Mouse (Mus musculus) heart, embryonic 14.5 days (tissue): Measurements from ENCODE around the gene Efs. TPM values are rescaled to one million over a fixed set of nuclear protein-coding genes. Genes with fewer than 3 reads are reported as not detected.

ENCODE experiments used
- ATAC-seq: fragments of 200-750 bp; cut with Nextera tagmentation; 2 replicates; pipeline ENCODE4 v1.8.0; 2017; ENCODE audit warnings: low read depth, moderate TSS enrichment; ENCODE audit not compliant: insufficient number of reproducible peaks, insufficient read depth, low FRiP score
- H3K27ac ChIP-seq, 2 experiments: fragments of 200-500 bp in 1 of 2; fragments of 300-500 bp in 1 of 2; sonication (generic) in 1 of 2; replicated peaks in 1 of 2; 2 replicates each; pipeline ENCODE4 v1.5.1; 2012 to 2014; ENCODE audit warnings: low read depth in 2 of 2, low read length in 2 of 2, control low read depth in 1 of 2, mild to moderate bottlenecking in 1 of 2, mixed read lengths in 1 of 2; ENCODE audit not compliant: control insufficient read depth in 1 of 2, insufficient read depth in 1 of 2
- H3K27me3 ChIP-seq: fragments of 300-500 bp; sonication (generic); 2 replicates; pipeline ENCODE4 v1.6.1; 2014; ENCODE audit warnings: mild to moderate bottlenecking, low read length, control low read depth; ENCODE audit not compliant: control insufficient read depth, insufficient read depth
- H3K36me3 ChIP-seq: fragments of 300-500 bp; sonication (generic); 2 replicates; pipeline ENCODE4 v1.6.1; 2014; ENCODE audit warnings: mild to moderate bottlenecking, control low read depth, low read length, mixed read lengths; ENCODE audit not compliant: control insufficient read depth, insufficient read depth
- H3K4me1 ChIP-seq, 2 experiments: fragments of 200-500 bp in 1 of 2; fragments of 300-500 bp in 1 of 2; sonication (generic) in 1 of 2; 2 replicates each; pipeline ENCODE4 v1.6.1; 2012 to 2014; ENCODE audit warnings: low read length in 2 of 2, control low read depth in 1 of 2, mixed read lengths in 1 of 2; ENCODE audit not compliant: control insufficient read depth in 2 of 2, insufficient read depth in 2 of 2
- H3K4me2 ChIP-seq: fragments of 300-500 bp; sonication (generic); 2 replicates; pipeline ENCODE4 v1.6.1; 2014; ENCODE audit warnings: mild to moderate bottlenecking, low read length
- H3K4me3 ChIP-seq, 2 experiments: fragments of 200-500 bp in 1 of 2; fragments of 300-500 bp in 1 of 2; sonication (generic) in 1 of 2; 2 replicates each; pipeline ENCODE4 v1.5.1; 2012 to 2014; ENCODE audit warnings: low read length in 2 of 2, mild to moderate bottlenecking in 2 of 2, control low read depth in 1 of 2, low read depth in 1 of 2, moderate library complexity in 1 of 2; ENCODE audit not compliant: control insufficient read depth in 1 of 2, insufficient read depth in 1 of 2
- H3K9ac ChIP-seq: fragments of 300-500 bp; sonication (generic); 2 replicates; pipeline ENCODE4 v1.6.1; 2014; ENCODE audit warnings: mild to moderate bottlenecking, low read length
- H3K9me3 ChIP-seq: fragments of 300-500 bp; sonication (generic); 2 replicates; pipeline ENCODE4 v1.6.1; 2016; ENCODE audit warnings: low read length, control low read depth; ENCODE audit not compliant: control insufficient read depth
- whole genome bisulfite sequencing: fragments of 180-500 bp; shearing (Covaris S2); extraction: QIAGEN DNeasy Blood & Tissue Kit; methylation state at CpG from one replicate; pipeline ENCODE4 v1.1.7; 2014; 5-methylcytosine and 5-hydroxymethylcytosine counted together
- polyA plus RNA-seq: library from polyadenylated mRNA; unstranded; fragments of >200 nt; fragmentation: Nextera tagmentation; extraction: Ambion mirVana; gene quantifications from 2 replicates; pipeline ENCODE4 v1.2.1, GENCODE M21; 2014

The Efs gene
- polyA plus RNA-seq, 1 experiment from 2014 or later = 14.6 TPM

DNA sequence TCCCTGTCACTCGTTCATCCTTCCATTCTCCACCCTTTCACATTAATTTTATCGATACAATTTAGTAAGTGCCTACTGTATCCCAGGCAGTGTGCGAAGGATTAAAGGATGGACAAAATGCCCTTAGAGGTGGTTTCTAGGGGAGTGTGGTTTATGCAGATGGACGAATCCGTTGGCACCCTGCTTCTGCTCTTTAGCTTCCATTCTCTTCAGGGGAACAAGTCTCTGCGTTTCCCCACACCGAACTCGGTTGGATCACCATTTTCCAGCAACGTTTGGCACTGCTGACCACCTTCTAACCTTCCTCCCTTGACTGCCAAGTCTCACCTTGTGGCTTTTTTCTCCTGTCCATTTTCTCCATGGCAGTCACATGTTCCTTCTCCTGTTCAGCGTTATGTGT lies 12.6 kb downstream of the Efs start:
- peak overlapping the region; percentile 94 for H3K9ac ChIP-seq
- no peaks in the 10 kb centered on the region for H3K9me3 ChIP-seq
- no peaks in the 10 kb centered on the region for H3K27me3 ChIP-seq
- peak overlapping the region; percentile 56 to 91 for H3K4me3 ChIP-seq
- ATAC-seq = no peak
- 18% methylated on average over 10 of the region's 10 CpGs for WGBS
- peak overlapping the region; percentile 99 for H3K4me2 ChIP-seq
- H3K36me3 ChIP-seq = peaks cover 48% of the 10 kb centered on the region
- H3K27ac ChIP-seq = peak overlapping the region in 1 of 2 experiments; percentile 72; a peak in 2 of 4 replicates
- peaks cover 15 to 18% of the 10 kb centered on the region in 2 experiments for H3K4me1 ChIP-seq

DNA sequence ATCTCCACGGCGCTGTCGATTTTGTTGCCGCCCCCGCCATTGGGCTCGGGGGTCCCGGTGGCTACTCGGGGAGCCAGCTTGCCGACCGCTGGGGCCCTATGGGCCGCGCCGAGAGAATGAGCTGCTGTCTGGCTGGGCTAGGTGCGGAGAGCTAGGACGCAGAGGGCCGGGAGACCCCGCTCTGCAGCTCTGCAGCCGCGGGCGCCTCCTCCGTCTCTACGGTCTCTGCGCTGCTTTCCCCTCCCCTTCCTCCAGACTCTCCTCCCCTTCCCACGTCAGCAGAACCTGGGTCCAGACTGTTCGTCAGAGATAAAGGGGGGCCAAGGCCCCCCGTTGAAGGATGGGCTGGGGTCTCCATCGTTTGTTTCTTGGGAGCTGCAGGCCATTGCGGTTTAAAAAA lies 13.0 kb downstream of the Efs start, which contains the start of gene Slc22a17:
Gene Slc22a17, minus strand, starts transcription at position 247 of the 400 bp plus-strand sequence.
- H3K9ac ChIP-seq = peak within 1 kb of the TSS; percentile 94
- no peaks in the 10 kb centered on the region for H3K9me3 ChIP-seq
- H3K4me3 ChIP-seq = peak within 1 kb of the TSS; percentile 56 to 91
- peaks cover 48% of the 10 kb centered on the region for H3K36me3 ChIP-seq
- H3K27me3 ChIP-seq = no peaks in the 10 kb centered on the region
- peak within 1 kb of the TSS in 1 of 2 experiments; percentile 72; a peak in 2 of 4 replicates for H3K27ac ChIP-seq
- WGBS = 0% methylated on average over 25 of the region's 28 CpGs
- peak; percentile 76 for ATAC-seq
- peak within 1 kb of the TSS; percentile 99 for H3K4me2 ChIP-seq
- H3K4me1 ChIP-seq = peaks cover 15 to 18% of the 10 kb centered on the region in 2 experiments

DNA sequence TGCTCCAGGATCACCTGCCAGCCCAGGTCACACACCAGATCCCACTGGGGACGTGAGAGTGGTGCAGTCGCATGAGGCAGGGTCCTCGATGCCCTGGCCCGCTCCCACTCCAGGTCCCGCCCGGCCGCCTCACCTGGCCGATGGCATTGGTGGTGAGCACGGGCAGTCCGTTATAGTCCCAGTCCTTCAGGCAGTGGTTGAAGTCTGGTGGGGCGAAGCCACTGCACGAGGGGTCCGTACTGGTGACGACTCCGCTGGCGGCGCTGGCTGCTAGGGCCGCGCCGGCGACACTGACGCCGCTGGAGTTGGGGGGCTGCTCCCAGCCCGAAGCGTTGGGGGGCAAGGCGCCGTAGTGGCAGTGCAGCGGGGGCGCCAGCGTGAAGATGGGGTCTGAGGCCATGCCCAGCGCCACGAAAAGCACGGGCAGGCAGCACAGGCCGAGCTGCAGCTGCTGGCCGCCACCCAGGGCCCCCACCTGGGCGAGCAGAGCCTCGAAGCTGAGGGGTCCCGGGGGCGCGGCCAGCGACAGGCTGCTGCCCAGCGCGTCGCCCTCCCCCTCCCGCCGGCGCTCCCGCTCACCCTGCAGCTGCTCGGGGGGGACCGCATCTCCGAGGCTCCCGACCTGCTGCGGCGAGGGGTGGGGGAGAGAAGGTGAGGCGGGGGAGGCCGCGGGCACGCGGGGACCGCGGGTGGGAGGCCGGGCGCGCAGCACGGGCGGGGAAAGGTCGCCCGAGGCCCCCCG lies 13.6 kb downstream of the Efs start:
- Histone ChIP-seq H3K4me1 (peaks cover 15 to 18% of the 10 kb centered on the region in 2 experiments), H3K27ac (peak overlapping the region in 1 of 2 experiments; percentile 72; a peak in 2 of 4 replicates), H3K9ac (peak overlapping the region; percentile 94), H3K4me3 (peak overlapping the region; percentile 56 to 91), H3K4me2 (peak overlapping the region; percentile 99), H3K27me3 (no peaks in the 10 kb centered on the region), H3K36me3 (peaks cover 48% of the 10 kb centered on the region), H3K9me3 (no peaks in the 10 kb centered on the region)
- WGBS = 4% methylated on average over 61 of the region's 69 CpGs
- ATAC-seq = peak; percentile 48

DNA sequence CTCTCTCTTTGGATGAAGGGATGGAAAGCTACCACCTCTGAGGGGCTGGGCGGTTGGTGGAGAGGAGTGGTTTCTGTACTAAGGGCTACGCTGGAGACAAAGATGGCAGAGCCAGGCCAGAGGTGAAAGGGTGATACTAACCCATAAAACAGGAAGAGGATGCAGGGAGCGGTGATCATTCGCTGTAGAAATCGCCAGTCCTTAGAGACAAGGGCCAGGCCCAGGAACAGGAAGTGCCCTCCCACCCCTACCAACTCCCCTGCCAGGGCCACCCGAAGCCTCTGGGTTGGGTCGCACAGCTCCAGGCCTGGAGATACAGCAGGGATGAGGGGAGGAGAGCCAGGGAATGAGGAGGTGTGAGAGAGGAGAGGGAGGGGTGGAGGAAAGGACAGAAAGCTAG lies 17.2 kb downstream of the Efs start:
- H3K4me3 ChIP-seq = no peak overlapping the region
- peaks cover 47% of the 10 kb centered on the region for H3K36me3 ChIP-seq
- peaks cover 15 to 27% of the 10 kb centered on the region in 2 experiments for H3K4me1 ChIP-seq
- H3K9me3 ChIP-seq = no peaks in the 10 kb centered on the region
- H3K27me3 ChIP-seq = no peaks in the 10 kb centered on the region
- no peak overlapping the region; a peak in 1 of 4 replicates for H3K27ac ChIP-seq
- 71% methylated on average over 7 of the region's 7 CpGs for WGBS
- ATAC-seq = no peak
- no peak overlapping the region for H3K4me2 ChIP-seq
- H3K9ac ChIP-seq = peak overlapping the region; percentile 40; the same call in 1 of the 2 replicates

DNA sequence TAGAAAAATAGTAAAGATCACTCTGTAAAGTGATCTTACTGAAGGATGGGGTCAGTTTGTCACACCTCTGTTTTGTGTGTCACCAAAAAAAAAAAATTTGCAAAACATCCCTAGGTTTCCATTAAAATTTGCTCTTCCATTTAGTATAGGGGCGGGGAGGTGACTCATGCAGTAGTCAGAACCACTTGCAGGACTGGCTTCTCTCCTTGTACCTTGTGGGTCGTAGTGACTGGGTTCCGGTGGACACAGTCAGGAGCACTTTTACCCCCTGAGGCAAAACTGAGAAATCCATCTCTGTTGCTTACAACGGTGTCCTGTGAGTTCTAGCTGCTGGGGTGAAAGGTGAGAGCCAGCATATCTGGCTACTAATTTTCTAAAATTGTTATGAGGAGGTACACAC lies 22.3 kb downstream of the Efs start:
- 91% methylated on average over 4 of the region's 4 CpGs for WGBS
- no peak overlapping the region for H3K4me2 ChIP-seq
- no peak for ATAC-seq
- 0 out of 4 replicates have a peak, but pooled peaks cover 0 to 8% of the 10 kb centered on the region in 2 experiments for H3K4me1 ChIP-seq
- no peak overlapping the region for H3K9ac ChIP-seq
- H3K27me3 ChIP-seq = no peaks in the 10 kb centered on the region
- H3K4me3 ChIP-seq = no peak overlapping the region
- H3K36me3 ChIP-seq = peaks cover 38% of the 10 kb centered on the region
- H3K27ac ChIP-seq = no peak overlapping the region
- no peaks in the 10 kb centered on the region for H3K9me3 ChIP-seq

DNA sequence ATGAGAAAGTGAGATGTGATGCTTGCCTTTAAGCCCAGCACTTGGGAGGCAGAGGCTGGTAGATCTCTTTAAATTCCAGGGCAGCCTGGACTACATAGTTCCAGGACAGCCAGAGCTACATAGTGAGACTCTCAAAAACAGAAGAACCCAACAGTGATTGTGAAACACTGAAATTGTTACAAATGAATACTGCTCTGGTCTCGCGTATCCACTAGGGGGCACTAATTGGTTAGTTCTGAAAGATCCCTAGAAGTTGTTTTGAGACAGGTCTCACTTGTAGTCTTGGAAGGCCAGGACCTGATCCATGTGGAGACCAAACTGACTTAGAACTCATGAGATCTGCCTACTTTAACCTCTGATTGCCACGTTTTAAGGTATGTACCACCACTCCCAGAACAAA lies 25.5 kb downstream of the Efs start:
- H3K4me3 ChIP-seq = no peak overlapping the region
- H3K27me3 ChIP-seq = no peaks in the 10 kb centered on the region
- H3K36me3 ChIP-seq = peaks cover 43% of the 10 kb centered on the region
- H3K4me2 ChIP-seq = no peak overlapping the region
- WGBS = under 1% methylated on average over 3 of the region's 3 CpGs
- H3K9ac ChIP-seq = no peak overlapping the region
- peaks cover 3 to 21% of the 10 kb centered on the region in 2 experiments; a peak in 3 of 4 replicates for H3K4me1 ChIP-seq
- H3K9me3 ChIP-seq = no peaks in the 10 kb centered on the region
- no peak overlapping the region for H3K27ac ChIP-seq
- ATAC-seq = no peak

DNA sequence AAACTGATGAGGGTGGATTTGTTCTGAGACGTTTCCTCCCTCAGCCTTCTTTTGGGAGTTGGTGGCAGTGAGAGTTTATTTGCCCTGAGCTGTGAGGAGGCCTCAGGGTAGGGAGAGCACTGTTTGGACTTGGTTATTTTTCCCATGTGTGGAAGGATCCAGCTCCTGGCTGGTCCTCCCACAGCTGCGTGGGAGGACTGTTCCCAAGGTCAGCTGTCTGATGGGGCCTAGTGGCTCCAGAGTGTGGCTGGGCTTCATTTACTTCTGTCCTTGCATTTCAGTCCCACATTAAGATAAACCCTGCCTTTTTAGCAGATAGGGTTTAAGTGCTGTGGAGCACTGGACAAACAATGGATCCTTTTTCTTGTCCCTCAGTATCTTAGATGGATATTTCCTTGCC lies 28.5 kb downstream of the Efs start:
- Histone ChIP-seq H3K27ac (peak overlapping the region; percentile 5 to 20; a peak in 1 of 4 replicates), H3K4me1 (peaks cover 6 to 22% of the 10 kb centered on the region in 2 experiments), H3K36me3 (peaks cover 41% of the 10 kb centered on the region), H3K9me3 (no peaks in the 10 kb centered on the region), H3K27me3 (no peaks in the 10 kb centered on the region), H3K4me2 (no peak overlapping the region), H3K4me3 (no peak overlapping the region), H3K9ac (peak overlapping the region; percentile 32; the same call in 1 of the 2 replicates)
- 24% methylated on average over 2 of the region's 2 CpGs for whole genome bisulfite sequencing
- no peak for ATAC-seq
